In the genomic region with DNA sequence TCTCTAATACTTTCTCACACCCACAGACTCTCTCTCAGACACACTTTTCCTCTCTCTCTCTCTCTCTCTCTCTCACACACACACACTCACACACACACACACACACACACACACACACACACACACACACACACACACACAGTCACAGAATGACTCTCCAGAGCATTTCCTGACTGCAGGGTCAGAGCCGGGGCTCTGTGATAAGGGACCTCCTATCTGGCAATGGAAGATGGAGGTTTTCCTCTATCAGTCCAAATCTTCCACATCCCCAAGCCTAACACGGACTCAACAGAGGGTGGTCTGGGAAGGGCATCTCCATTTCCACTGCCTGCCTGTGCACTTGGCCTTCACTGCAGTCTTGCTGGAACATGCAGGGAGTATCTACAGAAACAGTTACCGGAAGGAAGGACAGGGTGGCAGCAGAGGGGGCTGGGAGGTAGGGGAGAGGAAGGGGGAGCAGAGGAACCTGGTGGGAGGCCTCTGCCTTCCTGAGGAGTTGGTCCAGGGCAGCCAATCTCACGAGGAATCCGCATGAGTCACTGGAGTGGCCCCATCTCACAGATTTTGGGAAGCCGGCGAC, we compare ENCODE assay signal across 18 mouse cellular contexts. TPM values are rescaled to one million over a fixed set of nuclear protein-coding genes. Genes with fewer than 3 reads are reported as not detected.
DNase-seq lines count a peak whose midpoint lies in the region; ATAC-seq and TF ChIP-seq lines count a peak whose summit lies in the region.
"Had no signal": no experiment of that assay in that cellular context is flagged by ENCODE, and none has a peak within 500 bp of the region (broad histone marks: within the 10 kb centered on the region; RNA-seq: fewer than 3 reads in every experiment).

No protein-coding gene starts in this region.

- H3K27me3 ChIP-seq in heart, embryonic 10.5 days (ENCODE audit: insufficient read depth, poor library complexity, severe bottlenecking): peaks cover 67% of the 10 kb centered on the region
- H3K27me3 ChIP-seq in heart, adult 2 months (ENCODE audit: control insufficient read depth, insufficient read depth, low read length): no peaks in the 10 kb centered on the region
- peaks cover 73% of the 10 kb centered on the region for H3K27me3 ChIP-seq in hindbrain, embryonic 13.5 days
- no peaks in the 10 kb centered on the region for H3K27me3 ChIP-seq in hindbrain, embryonic 16.5 days (replicated peaks; ENCODE audit: control insufficient read depth, insufficient read depth, low read length)
- H3K27me3 ChIP-seq in liver, embryonic 16.5 days (ENCODE audit: control insufficient read depth, insufficient read depth, low read depth, low read length): no peaks in the 10 kb centered on the region
- H3K27me3 ChIP-seq in liver, embryonic 12.5 days (replicated peaks): 0 out of 2 replicates have a peak, but pooled peaks cover 12% of the 10 kb centered on the region
- H3K27me3 ChIP-seq: intestine, embryonic 15.5 days had no signal

- H3K27ac ChIP-seq in heart, embryonic 10.5 days: peak overlapping the region; percentile 44; the same call in 1 of the 2 replicates
- H3K27ac ChIP-seq in heart, adult 2 months: no peak overlapping the region
- H3K27ac ChIP-seq in hindbrain, embryonic 13.5 days: peak overlapping the region; percentile 23; the same call in 1 of the 2 replicates
- no peak overlapping the region for H3K27ac ChIP-seq in hindbrain, embryonic 16.5 days (ENCODE audit: low read depth, low read length)
- H3K27ac ChIP-seq in liver, embryonic 16.5 days (ENCODE audit: low read length): no peak overlapping the region
- H3K27ac ChIP-seq in liver, embryonic 12.5 days: no peak overlapping the region
- H3K27ac ChIP-seq: forebrain, embryonic 13.5 days; heart, embryonic 15.5 days; intestine, embryonic 15.5 days; neural tube, embryonic 15.5 days had no signal

- H3K79me2 ChIP-seq in heart, adult 2 months (replicated peaks; ENCODE audit: control insufficient read depth, insufficient read depth, low read length): no peaks in the 10 kb centered on the region

- no peak for TF ChIP-seq POLR2A in heart, adult 2 months (IDR thresholded peaks at IDR 0.05; ENCODE audit: insufficient read depth, low read depth, low read length)

- no peak for TF ChIP-seq EP300 in heart, adult 2 months (IDR thresholded peaks at IDR 0.05; ENCODE audit: insufficient read depth, low read depth, low read length)

- intact Hi-C loops in heart, adult 2 months (cut with DNase I): no loop called here

- H3K4me1 ChIP-seq in heart, embryonic 10.5 days: peaks cover 27% of the 10 kb centered on the region
- H3K4me1 ChIP-seq in heart, adult 2 months (ENCODE audit: control insufficient read depth, insufficient read depth, low read length): peaks cover 3% of the 10 kb centered on the region
- H3K4me1 ChIP-seq in hindbrain, embryonic 13.5 days (replicated peaks): peaks cover 55% of the 10 kb centered on the region
- peaks cover 11% of the 10 kb centered on the region for H3K4me1 ChIP-seq in hindbrain, embryonic 16.5 days (ENCODE audit: control insufficient read depth, insufficient read depth, low read depth, low read length)
- H3K4me1 ChIP-seq in liver, embryonic 16.5 days (ENCODE audit: control insufficient read depth, low read depth, low read length): no peaks in the 10 kb centered on the region
- H3K4me1 ChIP-seq in liver, embryonic 12.5 days: peaks cover 9% of the 10 kb centered on the region; the same call in 1 of the 2 replicates
- H3K4me1 ChIP-seq: intestine, embryonic 15.5 days had no signal

- no peak overlapping the region for H3K4me3 ChIP-seq in heart, embryonic 10.5 days
- no peak overlapping the region for H3K4me3 ChIP-seq in heart, adult 2 months
- H3K4me3 ChIP-seq in hindbrain, embryonic 13.5 days: no peak overlapping the region
- no peak overlapping the region for H3K4me3 ChIP-seq in hindbrain, embryonic 16.5 days (ENCODE audit: low read length)
- H3K4me3 ChIP-seq in liver, embryonic 16.5 days (ENCODE audit: low read depth, low read length): no peak overlapping the region
- no peak overlapping the region for H3K4me3 ChIP-seq in liver, embryonic 12.5 days
- H3K4me3 ChIP-seq: forebrain, embryonic 13.5 days; heart, embryonic 15.5 days; intestine, embryonic 15.5 days; neural tube, embryonic 15.5 days had no signal

- H3K36me3 ChIP-seq in heart, embryonic 10.5 days: no peaks in the 10 kb centered on the region
- no peaks in the 10 kb centered on the region for H3K36me3 ChIP-seq in heart, adult 2 months (ENCODE audit: control insufficient read depth, insufficient read depth, low read length)
- H3K36me3 ChIP-seq in hindbrain, embryonic 13.5 days: peaks cover 8% of the 10 kb centered on the region
- peaks cover 4% of the 10 kb centered on the region; the same call in 1 of the 2 replicates for H3K36me3 ChIP-seq in hindbrain, embryonic 16.5 days (ENCODE audit: control insufficient read depth, insufficient read depth, low read length)
- no peaks in the 10 kb centered on the region for H3K36me3 ChIP-seq in liver, embryonic 16.5 days (ENCODE audit: control insufficient read depth, insufficient read depth)
- no peaks in the 10 kb centered on the region for H3K36me3 ChIP-seq in liver, embryonic 12.5 days
- H3K36me3 ChIP-seq: heart, embryonic 15.5 days; intestine, embryonic 15.5 days had no signal

- no peak overlapping the region for H3K4me2 ChIP-seq in hindbrain, embryonic 13.5 days
- no peak overlapping the region for H3K4me2 ChIP-seq in hindbrain, embryonic 16.5 days (ENCODE audit: low read length)
- no peak overlapping the region for H3K4me2 ChIP-seq in liver, embryonic 16.5 days (ENCODE audit: low read depth, low read length)
- H3K4me2 ChIP-seq in liver, embryonic 12.5 days: no peak overlapping the region
- H3K4me2 ChIP-seq: forebrain, embryonic 13.5 days; heart, embryonic 15.5 days; intestine, embryonic 15.5 days; neural tube, embryonic 15.5 days had no signal

- no peak for ATAC-seq in hindbrain, embryonic 13.5 days (ENCODE audit: low FRiP score)
- ATAC-seq in hindbrain, embryonic 16.5 days: no peak
- peak; percentile 21; the same call in 1 of the 2 replicates for ATAC-seq in liver, embryonic 16.5 days (ENCODE audit: low read depth)
- ATAC-seq in liver, embryonic 12.5 days: no peak
- ATAC-seq: intestine, embryonic 15.5 days; lung, postnatal 0 days had no signal

- DNase-seq in heart, embryonic 10.5 days (ENCODE audit: low spot score): no peak
- no peak for DNase-seq in heart, adult 2 months
- DNase-seq in naive thymus-derived CD4-positive, alpha-beta T cell, adult 2 months (ENCODE audit: low read depth): peak; percentile 47
- DNase-seq: adrenal gland, postnatal 10 days; cerebellum, adult 11-12 months; cerebellum, postnatal 25 days; gastrocnemius, postnatal 25 days; kidney, postnatal 4 days; right cerebral cortex, postnatal 25 days had no signal

- H3K9me3 ChIP-seq in heart, embryonic 10.5 days: no peaks in the 10 kb centered on the region
- H3K9me3 ChIP-seq in hindbrain, embryonic 13.5 days: no peaks in the 10 kb centered on the region
- no peaks in the 10 kb centered on the region for H3K9me3 ChIP-seq in hindbrain, embryonic 16.5 days (ENCODE audit: control insufficient read depth, low read length)
- no peaks in the 10 kb centered on the region for H3K9me3 ChIP-seq in liver, embryonic 16.5 days (replicated peaks; ENCODE audit: control insufficient read depth, low read length)
- H3K9me3 ChIP-seq in liver, embryonic 12.5 days (replicated peaks): no peaks in the 10 kb centered on the region
- H3K9me3 ChIP-seq: forebrain, embryonic 13.5 days; heart, embryonic 15.5 days; intestine, embryonic 15.5 days; neural tube, embryonic 15.5 days had no signal

- no peak overlapping the region for H3K9ac ChIP-seq in heart, adult 2 months (ENCODE audit: low read depth, low read length)
- H3K9ac ChIP-seq in hindbrain, embryonic 13.5 days: no peak overlapping the region
- no peak overlapping the region for H3K9ac ChIP-seq in hindbrain, embryonic 16.5 days (ENCODE audit: low read depth, low read length)
- H3K9ac ChIP-seq in liver, embryonic 16.5 days (ENCODE audit: low read depth, low read length): no peak overlapping the region
- H3K9ac ChIP-seq in liver, embryonic 12.5 days: no peak overlapping the region
- H3K9ac ChIP-seq: forebrain, embryonic 13.5 days; heart, embryonic 15.5 days; intestine, embryonic 15.5 days had no signal

- WGBS in heart, embryonic 10.5 days: 25% methylated on average over 7 of the region's 7 CpGs
- WGBS in heart, adult 2 months: 25% methylated on average over 7 of the region's 7 CpGs
- WGBS in hindbrain, embryonic 13.5 days: 50% methylated on average over 7 of the region's 7 CpGs
- WGBS in hindbrain, embryonic 16.5 days: 46% methylated on average over 7 of the region's 7 CpGs
- 14% methylated on average over 7 of the region's 7 CpGs for WGBS in liver, embryonic 16.5 days (ENCODE audit: insufficient replicate concordance)
- WGBS in liver, embryonic 12.5 days (ENCODE audit: insufficient replicate concordance): 19% methylated on average over 7 of the region's 7 CpGs

- no peak for TF ChIP-seq CTCF in heart, adult 2 months (IDR thresholded peaks at IDR 0.05)

RNA-seq across cellular contexts. Expression of a gene that starts 32.9 kb away (rescaled TPM):
- 0.43 TPM in 1 of 2 replicates, not detected in the other for polyA plus RNA-seq in heart, embryonic 10.5 days (2016; fragmentation: Nextera tagmentation; extraction: Ambion mirVana)
- under 1 TPM; 0.84 to 0.91 TPM for total RNA-seq in heart, adult 2 months (2021)
- polyA plus RNA-seq in heart, adult 2 months (2012; rRNA removed): 1.2 and 1.3 TPM in 2 replicates
- 1.1 and 1.2 TPM in 2 replicates for polyA plus RNA-seq in hindbrain, embryonic 13.5 days (2015; fragmentation: Nextera tagmentation; extraction: Ambion mirVana)
- 1.1 and 1.2 TPM in 2 replicates for polyA plus RNA-seq in hindbrain, embryonic 16.5 days (2015; fragmentation: Nextera tagmentation; extraction: Ambion mirVana)
- 7.0 and 8.3 TPM in 2 replicates for polyA plus RNA-seq in liver, embryonic 16.5 days (2015; fragmentation: Nextera tagmentation; extraction: Ambion mirVana)
- 2.7 and 3.0 TPM in 2 replicates for polyA plus RNA-seq in liver, embryonic 12.5 days (2016; fragmentation: Nextera tagmentation; extraction: Ambion mirVana)

RNA-seq across cellular contexts. Expression of a gene that starts 39.1 kb away (rescaled TPM):
- polyA plus RNA-seq in heart, embryonic 10.5 days (2016; fragmentation: Nextera tagmentation; extraction: Ambion mirVana): 1.8 and 2.1 TPM in 2 replicates
- total RNA-seq in heart, adult 2 months (2021): under 1 TPM; 0.57 to 0.73 TPM
- 0.91 and 1.2 TPM in 2 replicates for polyA plus RNA-seq in heart, adult 2 months (2012; rRNA removed)
- polyA plus RNA-seq in hindbrain, embryonic 13.5 days (2015; fragmentation: Nextera tagmentation; extraction: Ambion mirVana): 7.8 and 8.4 TPM in 2 replicates
- 12.3 and 16.2 TPM in 2 replicates for polyA plus RNA-seq in hindbrain, embryonic 16.5 days (2015; fragmentation: Nextera tagmentation; extraction: Ambion mirVana)
- 0.29 and 0.66 TPM in 2 replicates for polyA plus RNA-seq in liver, embryonic 16.5 days (2015; fragmentation: Nextera tagmentation; extraction: Ambion mirVana)
- polyA plus RNA-seq in liver, embryonic 12.5 days (2016; fragmentation: Nextera tagmentation; extraction: Ambion mirVana): 0.97 and 1.1 TPM in 2 replicates

Comparison
In these comparisons a context has a peak if more than half of its experiments do, and no peak if none do; other contexts are left out.
1. H3K27ac ChIP-seq: peak in heart, embryonic 10.5 days (single experiment) and hindbrain, embryonic 13.5 days (single experiment); none in heart, adult 2 months (single experiment), hindbrain, embryonic 16.5 days (single experiment), liver, embryonic 16.5 days (single experiment) and liver, embryonic 12.5 days (single experiment).